Mouse (Mus musculus) WW6 (cell line): ENCODE data around the gene Cttnbp2.

ENCODE experiments used
- DNase-seq: peaks from one replicate; pipeline ENCODE4 v3.0.0-alpha.2; 2013; ENCODE audit warnings: low read depth, low spot score

Gene Cttnbp2

DNA sequence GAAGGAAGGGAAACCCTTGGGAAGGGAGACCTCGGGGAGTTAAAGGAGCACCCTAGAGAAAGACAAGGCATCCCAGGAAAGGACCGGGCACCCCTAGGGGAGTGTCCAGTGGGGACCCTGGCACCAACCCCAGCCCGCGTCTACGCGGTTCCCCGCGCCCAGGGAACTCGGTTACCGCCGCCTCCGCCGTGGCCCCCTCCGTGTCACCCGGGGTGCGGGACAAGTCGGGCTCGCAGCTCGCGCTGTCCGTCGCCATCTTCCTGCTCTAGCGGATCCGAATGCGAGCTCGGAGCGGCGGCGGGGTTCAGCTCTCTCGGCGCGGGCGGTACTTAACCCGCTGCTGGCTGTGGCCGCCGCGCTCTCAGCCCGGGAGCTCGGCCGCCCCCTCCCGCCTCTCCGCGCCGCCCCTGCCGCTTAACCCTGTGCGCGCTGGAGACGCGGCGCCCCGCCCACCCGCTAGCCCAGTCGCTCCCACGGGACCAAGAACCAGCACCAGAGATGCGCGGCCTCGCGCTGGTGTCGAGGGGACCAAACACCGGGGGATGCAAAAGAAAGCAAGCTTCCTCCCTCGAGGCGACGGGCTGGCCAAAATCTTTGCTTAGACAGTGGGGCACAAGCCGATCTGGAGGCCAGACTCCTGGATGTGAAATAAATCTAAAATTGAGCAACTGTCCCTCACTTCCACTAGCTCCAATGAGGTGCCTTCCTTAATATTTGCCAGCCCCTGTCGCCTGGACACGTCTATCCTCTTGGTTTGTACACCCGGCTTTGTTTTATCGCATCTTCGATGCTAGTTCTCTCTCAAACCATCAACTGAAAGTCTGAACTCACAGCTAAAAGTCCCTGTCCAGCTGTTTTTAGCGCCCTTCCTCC lies at the start of gene Cttnbp2:
TSS of gene Cttnbp2 (minus strand) at position 364 of the 873 bp plus-strand sequence.
- DNase-seq, result peak; percentile 38

DNA sequence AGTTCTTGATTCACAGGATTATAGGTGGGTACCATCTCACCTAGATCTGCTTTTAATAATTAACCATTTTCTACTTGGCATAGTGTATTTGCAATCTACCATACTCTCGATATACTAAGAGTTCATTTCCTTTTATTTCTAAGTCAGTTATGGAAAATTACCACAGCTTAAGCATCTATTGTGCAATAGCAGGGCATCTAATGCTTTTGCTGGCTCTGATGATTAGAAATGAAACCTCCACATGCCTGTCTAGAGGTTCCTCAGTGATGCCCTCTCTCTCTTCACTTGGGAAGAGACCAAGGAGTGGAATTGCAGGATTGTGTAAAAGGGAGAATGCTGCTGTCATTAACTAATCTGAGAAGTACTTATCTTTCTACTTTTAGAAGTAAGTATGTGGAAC lies 44.4 kb upstream of the Cttnbp2 start:
- no peak for DNase-seq

DNA sequence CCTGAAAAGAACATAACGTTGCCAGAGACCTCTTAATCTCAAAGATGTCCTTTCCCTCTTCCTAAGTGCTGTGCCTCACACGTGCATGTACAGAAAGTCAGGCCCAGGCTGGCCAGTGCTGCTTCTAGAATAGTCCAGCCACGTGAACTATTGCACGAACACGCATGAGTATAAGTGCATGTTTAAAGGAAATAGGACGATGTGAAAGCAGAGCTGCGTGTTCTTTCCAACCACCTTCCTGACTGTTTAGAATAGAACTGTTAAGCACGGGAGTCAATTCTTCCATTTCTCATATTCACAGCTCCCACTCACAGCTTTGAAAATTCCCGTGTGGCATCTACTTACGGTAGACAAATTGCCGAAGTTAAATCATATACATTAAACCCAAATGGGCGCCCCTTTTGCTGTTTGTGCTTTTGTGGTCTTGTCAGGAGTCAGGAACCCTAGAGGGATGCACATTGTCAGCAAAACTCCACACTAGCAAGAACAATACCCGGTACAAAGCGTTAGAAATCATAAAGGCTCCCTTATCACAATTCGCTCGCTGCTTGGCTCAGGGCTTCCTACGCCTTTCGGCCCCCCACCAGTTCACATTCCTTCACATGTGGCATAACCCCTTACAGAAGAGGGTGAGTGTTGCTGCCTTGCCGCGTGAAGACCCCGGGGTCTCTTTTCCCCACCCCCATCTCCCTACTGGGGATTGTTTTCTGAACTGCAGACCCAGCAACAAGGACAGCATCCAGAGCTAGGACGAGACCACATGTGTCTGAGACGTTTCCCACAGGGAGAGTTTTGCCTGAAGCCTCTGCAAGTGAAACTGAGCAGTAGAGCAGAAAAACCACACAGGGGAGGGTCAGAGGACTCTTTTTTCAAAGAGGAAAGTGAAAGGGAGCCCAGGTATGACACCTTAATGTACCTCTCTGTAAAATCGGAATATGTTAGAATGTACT lies 33.1 kb upstream of the Cttnbp2 start:
- DNase-seq, result no peak

DNA sequence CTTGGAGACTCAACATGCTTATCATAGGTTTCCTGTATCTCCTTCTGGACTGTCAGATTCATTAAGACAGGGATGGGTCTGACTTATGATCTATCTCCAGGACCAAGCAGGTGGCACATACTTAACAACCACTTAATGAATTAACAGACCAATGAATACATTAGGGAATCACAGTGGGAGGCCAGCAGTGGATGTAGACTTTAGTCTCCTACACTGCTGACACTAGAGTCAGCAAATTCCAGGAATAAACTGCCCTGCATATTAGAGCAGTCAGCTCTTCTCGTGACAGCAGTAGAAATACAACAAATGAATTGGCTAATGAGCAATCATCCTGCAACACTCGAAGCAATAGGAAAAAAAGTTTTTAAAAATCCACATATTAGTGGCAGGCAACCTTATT lies 29.2 kb upstream of the Cttnbp2 start:
- DNase-seq, result no peak

DNA sequence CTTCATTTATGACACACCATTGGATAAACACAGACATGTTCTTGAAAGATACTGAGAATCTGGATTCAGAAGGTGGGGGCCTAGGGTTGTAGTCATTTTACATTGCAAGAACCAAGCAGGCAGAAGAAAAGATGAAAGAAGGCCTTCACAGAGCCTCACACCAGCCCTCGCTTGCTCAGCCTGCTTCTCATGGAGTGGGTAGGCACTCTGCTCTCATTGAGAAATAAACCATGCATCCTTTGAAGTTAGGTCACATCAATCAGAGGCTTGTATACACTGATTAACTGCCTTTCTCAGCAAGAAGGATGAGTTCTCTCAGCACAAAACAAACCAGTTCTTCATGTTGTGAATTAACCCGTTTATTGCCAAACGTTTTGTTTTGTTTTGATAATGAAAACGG lies 25.8 kb upstream of the Cttnbp2 start:
- DNase-seq, result no peak

DNA sequence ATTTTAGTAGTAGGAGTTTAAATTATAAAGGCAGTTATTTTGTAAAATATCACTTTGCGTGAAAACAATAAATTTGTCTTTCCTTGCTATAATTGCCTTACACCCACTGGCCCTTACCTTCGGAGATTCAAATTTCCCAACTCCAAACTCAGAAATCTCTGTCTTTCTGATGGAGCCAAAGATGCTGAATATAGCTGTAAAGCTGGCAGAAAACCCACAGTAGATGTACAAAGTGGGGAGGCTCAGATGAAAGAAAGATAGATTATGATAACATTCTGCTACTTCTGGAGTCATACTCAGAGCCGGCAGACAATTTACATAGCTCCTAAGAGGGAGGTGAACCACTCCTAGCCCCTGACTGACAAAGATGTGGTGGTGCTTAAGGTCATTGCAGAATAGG lies 15.8 kb upstream of the Cttnbp2 start:
- no peak for DNase-seq

DNA sequence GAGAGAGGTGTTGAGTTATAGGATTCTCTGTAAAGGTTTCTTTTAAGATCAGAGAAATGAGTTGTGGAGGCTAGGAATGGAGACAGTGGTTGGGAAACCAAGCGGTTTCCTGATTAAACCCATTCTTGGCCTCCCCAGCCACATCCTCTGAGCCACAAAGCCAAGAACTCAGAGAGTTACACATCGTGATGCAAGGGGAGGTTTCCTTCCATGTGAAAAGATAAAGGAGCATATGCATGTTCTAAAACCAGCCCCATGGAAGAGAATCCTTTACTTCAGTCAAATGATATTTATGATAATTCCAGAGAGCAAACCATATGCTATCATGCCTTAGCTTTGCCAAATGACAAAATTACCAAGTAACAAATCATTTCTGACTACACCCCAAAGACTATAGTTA lies 3.0 kb upstream of the Cttnbp2 start:
- DNase-seq, result no peak

DNA sequence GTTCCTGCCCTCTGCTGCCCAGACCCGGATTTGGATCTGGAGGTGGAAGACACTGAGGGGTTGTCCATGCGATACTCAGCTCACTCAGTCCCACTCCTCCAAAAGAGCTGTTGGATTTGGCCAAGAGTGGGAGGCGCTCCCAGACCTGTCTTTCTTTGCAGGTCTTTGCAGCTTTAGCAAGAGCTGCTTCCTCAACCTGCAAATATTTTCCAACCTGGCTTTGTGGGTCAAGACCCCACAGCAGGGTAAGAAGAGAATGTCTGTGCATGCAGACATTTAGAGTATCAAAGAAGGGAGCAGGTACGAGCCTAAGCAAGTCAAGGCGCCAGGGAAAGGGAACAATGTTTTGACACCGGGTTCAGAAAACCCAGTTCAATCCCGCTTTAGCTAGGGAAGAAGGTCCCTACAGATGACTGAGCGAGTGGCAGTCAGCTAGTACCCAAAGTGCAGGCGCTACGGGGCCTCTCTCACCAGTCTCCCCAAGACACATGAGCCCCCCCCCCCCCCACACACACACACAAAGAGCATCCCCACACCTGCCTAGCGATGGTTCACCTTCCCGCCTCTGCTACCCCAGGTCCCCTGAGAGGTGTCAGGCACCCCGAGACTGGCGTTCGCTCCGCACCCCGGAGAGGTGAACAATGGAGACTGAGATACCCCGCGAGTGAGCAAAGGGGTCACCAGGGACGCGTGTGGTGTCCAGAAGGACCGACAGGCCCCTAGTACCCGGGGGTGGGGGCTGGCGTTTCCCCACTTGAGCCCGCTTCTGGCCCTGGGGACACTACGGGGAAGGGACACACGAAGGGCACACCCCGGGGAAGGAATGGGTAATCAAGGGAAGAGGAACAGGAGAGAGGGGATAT lies 801 bp downstream of the Cttnbp2 start:
- no peak for DNase-seq

DNA sequence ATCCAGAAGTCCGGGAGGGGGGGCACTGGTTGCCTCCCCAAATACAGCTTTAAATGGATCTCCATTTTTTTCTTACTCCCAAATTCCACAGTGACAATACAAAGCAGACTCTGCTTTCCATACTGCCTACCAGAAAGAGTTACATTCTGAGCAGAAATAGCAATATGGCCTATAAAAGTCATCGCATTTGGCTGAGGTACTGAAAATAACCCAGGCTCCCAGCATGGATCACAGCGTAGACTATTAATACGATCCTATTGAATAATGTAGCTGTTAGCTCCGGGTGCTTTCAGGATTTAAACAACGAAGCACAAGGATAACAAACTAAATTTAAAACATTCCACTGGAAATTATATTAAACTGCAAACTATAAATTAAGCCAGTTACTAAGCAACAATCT lies 2.8 kb downstream of the Cttnbp2 start:
- no peak for DNase-seq

DNA sequence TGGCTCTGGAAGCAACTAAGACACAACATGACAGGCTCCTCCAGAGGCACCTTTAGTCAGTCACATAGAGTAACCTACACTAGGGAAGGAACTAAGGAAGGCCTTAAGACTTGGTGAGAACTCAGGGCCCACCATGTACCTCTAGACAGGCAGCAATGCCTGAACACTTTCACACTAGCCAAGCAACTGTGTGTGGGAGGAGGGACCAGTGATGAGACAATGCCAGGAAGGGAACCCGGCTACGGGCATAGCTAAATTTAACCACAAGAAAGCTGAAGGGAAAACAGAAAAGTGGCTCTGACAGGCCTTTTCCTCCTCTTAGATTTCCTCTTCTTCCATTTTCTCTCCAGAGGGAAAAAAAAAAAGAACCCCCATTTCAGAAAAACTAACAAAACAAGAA lies 6.6 kb downstream of the Cttnbp2 start:
- no peak for DNase-seq

DNA sequence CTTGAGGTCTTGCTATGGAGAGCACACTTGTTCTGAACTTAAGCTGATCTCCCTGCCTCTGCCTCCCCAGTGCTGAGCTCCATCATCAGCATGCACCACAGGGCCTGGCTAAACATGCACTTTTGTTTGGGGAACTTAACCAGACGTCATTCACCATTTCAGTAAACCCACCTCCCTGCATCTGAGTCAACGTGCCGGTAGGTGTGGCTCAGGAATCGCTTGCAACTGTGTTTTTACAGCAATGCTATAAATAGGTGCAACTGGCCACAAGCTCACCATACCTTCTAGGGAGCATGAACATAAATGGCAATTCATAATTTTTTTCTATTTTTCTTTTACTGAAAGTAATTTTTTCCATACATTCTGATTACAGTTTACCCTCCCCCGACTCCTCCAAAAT lies 14.8 kb downstream of the Cttnbp2 start:
- no peak for DNase-seq

DNA sequence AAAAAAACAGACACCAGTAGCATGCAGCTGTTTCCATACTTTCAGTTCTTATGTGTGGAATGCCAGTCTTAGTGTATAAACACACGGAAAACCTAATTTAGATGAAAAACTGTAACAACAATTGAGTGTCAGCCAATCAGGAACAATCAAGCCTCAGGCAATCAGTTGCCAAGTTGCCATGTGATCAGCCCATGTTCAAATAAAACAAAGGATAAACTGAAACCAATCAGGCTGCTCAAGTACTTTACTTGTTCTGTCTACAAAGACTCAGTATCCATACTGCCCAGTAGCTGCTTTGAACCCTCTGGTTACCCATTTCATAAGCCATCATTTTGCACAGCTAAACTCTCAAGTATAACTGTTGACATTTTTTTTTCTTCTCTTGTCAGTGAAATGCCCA lies 21.7 kb downstream of the Cttnbp2 start:
- DNase-seq, result no peak

DNA sequence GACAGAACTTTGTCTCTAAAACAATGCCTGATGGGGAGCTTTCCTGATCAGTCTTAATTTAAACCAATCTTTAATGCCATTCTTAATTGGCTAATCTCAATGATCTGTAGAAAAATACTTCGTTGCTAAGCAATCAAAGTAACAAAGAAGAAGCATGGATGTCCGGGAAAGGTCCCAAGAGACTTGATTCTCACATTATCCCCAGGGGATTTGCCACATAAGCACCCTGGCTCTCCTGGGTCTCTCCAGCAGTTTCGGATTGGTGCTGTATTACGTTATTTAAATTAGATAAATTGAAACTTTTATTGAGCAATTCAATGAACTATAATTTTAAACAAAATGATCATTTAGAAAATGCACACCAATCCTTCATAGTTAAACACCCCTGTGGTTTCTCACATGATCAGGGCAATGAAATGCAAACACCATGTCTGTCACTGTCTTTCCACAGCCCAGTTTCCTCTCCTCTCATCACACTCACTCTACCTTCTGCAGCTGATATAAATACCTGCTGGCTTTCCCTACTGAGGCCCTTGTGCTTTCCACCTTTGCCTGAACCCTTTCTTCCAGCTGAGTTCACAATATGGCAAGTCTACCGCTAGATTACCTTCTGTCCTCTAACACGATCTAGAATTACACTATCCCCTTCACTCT lies 22.3 kb downstream of the Cttnbp2 start:
- DNase-seq, result no peak

DNA sequence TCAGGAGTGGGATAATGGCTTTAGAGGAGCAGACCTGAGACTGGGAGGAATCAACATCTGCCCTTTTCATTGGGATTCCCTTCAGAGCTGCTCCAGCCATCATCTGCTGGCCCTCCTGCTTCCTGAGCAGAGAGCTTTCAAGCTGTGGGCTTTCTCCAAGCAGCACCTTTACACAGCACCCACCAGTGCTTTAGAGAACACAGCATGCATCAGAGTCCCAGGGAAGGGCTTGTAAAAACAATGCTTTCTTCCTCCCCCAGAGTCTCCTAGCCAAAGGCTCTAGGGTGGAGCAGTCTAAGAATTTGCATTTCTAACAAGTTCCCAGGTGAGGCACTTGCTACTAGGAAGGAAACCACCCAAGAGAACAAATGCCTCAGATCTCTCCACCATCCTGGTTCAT lies 29.6 kb downstream of the Cttnbp2 start:
- DNase-seq, result peak; percentile 49

DNA sequence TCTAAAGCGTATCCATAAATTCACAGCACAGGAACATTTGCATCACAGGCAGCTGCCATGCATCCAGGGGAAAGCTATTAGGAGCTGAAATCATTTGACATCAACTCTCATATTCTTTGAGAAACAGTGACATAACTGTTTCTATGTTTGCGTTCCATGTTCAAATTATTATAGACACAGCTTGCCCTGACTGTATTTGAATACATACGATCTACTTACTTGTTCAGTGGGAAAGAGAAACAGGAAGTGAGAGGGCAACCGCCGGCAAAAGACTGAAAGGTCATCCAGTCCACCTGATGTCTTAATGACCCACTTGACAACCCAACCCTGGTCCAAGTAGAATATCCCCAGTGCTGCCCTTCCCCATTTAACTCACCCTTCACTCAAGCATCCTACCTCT lies 30.6 kb downstream of the Cttnbp2 start:
- no peak for DNase-seq

DNA sequence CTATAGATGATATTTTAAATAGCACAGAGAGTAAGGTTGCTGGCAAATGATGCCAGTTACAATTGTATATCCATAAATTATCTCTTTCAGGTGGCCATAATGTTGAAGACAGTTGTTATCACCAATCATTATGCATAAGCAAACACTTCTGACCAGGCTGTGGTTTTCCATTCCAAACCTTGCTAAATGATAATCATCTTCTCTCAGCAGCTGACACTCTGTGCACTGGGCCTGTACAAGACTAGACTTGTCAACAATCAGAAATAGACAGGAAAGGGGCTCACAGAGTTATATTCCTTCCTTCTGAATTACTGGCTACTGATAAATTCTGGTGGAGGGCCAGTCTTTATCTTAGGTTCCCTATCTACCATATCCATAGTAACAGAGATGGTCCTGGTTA lies 32.1 kb downstream of the Cttnbp2 start:
- no peak for DNase-seq

DNA sequence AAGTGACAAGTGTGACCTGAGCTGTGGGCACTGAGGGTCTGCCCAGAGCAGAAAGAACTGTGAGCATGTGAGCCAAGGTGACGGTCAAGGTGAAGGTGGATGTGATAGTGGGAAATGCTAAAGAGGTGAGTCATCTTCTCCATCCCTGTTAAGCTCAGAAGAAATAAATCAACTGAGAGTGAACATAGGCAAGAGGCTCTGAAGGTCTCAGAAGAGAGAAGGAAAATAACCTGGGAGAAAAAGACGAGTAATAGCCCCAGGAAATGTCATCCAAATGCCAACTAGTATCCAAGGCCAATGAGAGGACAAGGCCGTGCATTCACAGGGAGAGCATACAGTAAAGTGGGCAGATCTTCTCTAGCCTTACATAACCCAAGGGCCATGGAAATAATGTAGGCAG lies 32.9 kb downstream of the Cttnbp2 start:
- no peak for DNase-seq

DNA sequence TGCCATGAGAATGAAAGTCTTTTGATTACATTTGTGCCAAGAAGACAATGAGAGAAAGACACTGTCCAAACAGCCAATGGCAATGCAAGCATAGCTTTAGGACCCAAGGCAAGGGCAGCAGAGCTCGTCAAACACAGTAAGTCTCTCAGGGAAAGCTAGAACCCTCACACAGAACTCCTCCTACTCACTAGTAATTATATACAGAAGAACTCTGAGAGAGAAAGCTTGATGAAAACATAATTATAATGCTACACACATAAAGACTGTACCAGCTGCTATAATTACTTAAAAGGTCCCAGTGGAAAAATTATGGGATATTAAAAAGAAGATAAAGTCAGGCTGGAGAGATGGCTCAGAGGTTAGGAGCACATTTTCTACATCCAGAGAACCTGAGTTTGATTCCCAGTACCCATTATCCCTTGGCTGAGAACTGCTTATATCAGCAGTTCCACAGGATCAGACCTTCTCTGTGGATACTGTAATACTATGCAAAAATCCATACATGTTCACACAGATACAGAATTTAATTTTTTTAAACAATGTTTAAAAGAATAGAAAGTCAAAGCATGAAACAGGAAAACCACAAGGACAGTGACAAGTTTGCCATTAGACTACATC lies 37.2 kb downstream of the Cttnbp2 start:
- DNase-seq, result no peak

DNA sequence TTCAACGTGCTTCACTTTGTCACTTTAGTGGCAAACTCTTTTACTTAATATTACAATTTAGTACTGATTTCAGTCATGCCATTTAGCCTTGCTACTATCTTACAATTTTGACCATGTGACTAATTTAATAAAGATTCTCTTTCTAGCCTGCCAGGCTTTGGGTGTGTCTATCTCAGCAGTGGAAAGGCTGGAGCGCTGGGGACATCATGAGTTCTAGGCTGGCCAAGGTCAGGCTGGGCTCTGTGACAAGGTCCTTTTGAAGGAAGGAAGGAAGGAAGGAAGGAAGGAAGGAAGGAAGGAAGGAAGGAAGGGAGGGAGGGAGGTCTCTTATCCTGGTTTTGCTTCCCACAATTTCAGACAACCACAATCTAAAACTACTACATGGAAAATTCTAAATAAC lies 39.7 kb downstream of the Cttnbp2 start:
- DNase-seq, result no peak

DNA sequence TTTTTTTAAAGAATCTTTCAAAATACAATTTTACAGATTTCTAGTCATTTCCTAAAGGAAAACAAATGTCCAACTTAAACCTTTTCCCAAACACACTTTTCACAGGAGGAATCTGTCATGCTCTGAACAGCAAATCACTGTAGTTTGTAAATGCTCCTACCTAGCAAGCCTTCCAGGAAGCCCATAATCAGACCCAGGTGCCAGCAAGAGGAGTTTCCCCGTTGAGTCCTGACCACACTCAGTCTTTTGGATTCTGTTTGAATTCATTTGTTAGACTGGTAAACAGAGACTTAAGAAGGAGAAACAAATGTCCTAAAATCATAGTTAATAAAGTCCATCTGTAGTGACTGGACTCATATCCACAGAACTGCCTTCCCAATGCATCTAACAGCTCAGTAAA lies 40.1 kb downstream of the Cttnbp2 start:
- no peak for DNase-seq

DNA sequence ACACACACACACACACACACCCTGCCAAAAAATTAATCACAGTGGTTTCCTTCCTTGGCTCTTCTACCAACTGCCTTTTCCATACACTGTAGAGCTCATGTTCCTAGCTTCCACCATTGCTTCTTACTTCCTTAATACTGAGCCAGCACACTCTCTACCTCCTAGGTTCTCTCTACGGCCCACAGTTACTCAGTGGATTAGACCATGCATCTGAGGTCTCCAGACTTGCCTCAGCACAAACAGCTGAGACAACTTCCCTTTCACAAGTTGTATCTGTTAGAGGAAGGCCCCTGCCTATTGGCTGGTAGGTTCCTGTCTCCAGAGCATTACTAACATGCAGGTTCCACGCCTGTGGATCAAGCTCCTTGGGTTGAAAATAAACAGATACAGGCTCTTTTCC lies 45.4 kb downstream of the Cttnbp2 start:
- DNase-seq, result no peak
